Mouse (Mus musculus) embryonic facial prominence, embryonic 12.5 days (tissue): ENCODE results near the gene Twf1. TPM values are rescaled to one million over a fixed set of nuclear protein-coding genes. Genes with fewer than 3 reads are reported as not detected.

ENCODE experiments used
- ATAC-seq: fragments of 200-750 bp; cut with Nextera tagmentation; 2 replicates; pipeline ENCODE4 v1.8.0; 2017; ENCODE audit not compliant: insufficient number of reproducible peaks, insufficient read depth, low FRiP score, low TSS enrichment
- H3K27ac ChIP-seq: fragments of 300-500 bp; sonication (generic); 2 replicates; pipeline ENCODE4 v1.5.1; 2016; ENCODE audit warnings: mild to moderate bottlenecking
- H3K27me3 ChIP-seq: fragments of 300-500 bp; sonication (generic); 2 replicates; pipeline ENCODE4 v1.6.1; 2016; ENCODE audit warnings: mild to moderate bottlenecking, moderate library complexity
- H3K36me3 ChIP-seq: fragments of 300-500 bp; sonication (generic); 2 replicates; pipeline ENCODE4 v1.6.1; 2016; ENCODE audit warnings: mild to moderate bottlenecking
- H3K4me1 ChIP-seq: fragments of 300-500 bp; sonication (generic); 2 replicates; pipeline ENCODE4 v1.6.1; 2016
- H3K4me2 ChIP-seq: fragments of 300-500 bp; sonication (generic); replicated peaks from 2 replicates; pipeline ENCODE4 v1.6.1; 2016; ENCODE audit warnings: mild to moderate bottlenecking, moderate library complexity
- H3K4me3 ChIP-seq: fragments of 300-500 bp; sonication (generic); 2 replicates; pipeline ENCODE4 v1.5.1; 2016; ENCODE audit warnings: mild to moderate bottlenecking
- H3K9ac ChIP-seq: fragments of 300-500 bp; sonication (generic); 2 replicates; pipeline ENCODE4 v1.6.1; 2016; ENCODE audit warnings: mild to moderate bottlenecking, moderate library complexity
- H3K9me3 ChIP-seq: fragments of 300-500 bp; sonication (generic); 2 replicates; pipeline ENCODE4 v1.6.1; 2016; ENCODE audit warnings: mild to moderate bottlenecking, moderate library complexity
- WGBS: fragments of 180-500 bp; shearing (Covaris S2); methylation state at CpG from one replicate; pipeline ENCODE4 v1.1.7; 2016; 5-methylcytosine and 5-hydroxymethylcytosine counted together
- polyA plus RNA-seq: library from polyadenylated mRNA; unstranded; fragments of >200 nt; fragmentation: Nextera tagmentation; extraction: Ambion mirVana; gene quantifications from 2 replicates; pipeline ENCODE4 v1.2.1, GENCODE M21; 2016

The Twf1 gene
- polyA plus RNA-seq, 1 experiment from 2014 or later = 67.7 TPM

GRCm38 (mm10) chr15:94568496-94569182 is 21.1 kb downstream of the Twf1 start:
- H3K4me3 ChIP-seq = no peak overlapping the region
- no peaks in the 10 kb centered on the region for H3K27me3 ChIP-seq
- 87% methylated on average over 10 of the region's 10 CpGs for WGBS
- no peaks in the 10 kb centered on the region for H3K36me3 ChIP-seq
- H3K4me1 ChIP-seq = no peaks in the 10 kb centered on the region
- no peaks in the 10 kb centered on the region for H3K9me3 ChIP-seq
- ATAC-seq = no peak
- H3K9ac ChIP-seq = no peak overlapping the region
- no peak overlapping the region for H3K27ac ChIP-seq
- no peak overlapping the region for H3K4me2 ChIP-seq

- H3K9me3 ChIP-seq = no peaks in the 10 kb centered on the region
- no peaks in the 10 kb centered on the region for H3K27me3 ChIP-seq
- H3K4me3 ChIP-seq = no peak overlapping the region
- H3K27ac ChIP-seq = no peak overlapping the region
- ATAC-seq = no peak
- 86% methylated on average over 9 of the region's 9 CpGs for WGBS
- H3K4me2 ChIP-seq = no peak overlapping the region
- no peak overlapping the region for H3K9ac ChIP-seq
- H3K4me1 ChIP-seq = no peaks in the 10 kb centered on the region
- H3K36me3 ChIP-seq = no peaks in the 10 kb centered on the region
These were observed 23.8 kb downstream of the Twf1 start for GRCm38 (mm10) chr15:94565854-94566253.

DNA sequence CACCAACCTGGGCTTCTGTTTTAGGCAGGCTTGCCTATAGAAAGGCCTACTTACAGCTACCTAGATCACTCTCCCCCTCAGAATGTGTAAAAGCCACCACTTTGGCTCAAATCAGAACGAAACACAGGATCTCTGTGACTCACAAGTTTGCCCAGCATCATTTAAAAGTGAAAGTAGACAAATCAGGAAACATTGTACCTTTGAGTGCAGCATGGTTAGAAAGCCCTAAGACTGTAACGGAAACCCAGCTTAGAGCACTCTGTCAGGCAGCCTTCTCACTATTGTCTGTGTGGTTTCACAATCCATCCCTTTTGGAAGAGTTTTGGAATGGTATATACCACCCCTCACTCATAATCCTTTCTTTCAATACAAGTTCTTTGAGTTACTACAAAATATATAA is 24.8 kb downstream of the Twf1 start:
- Histone ChIP-seq H3K36me3 (no peaks in the 10 kb centered on the region), H3K9ac (no peak overlapping the region), H3K4me3 (no peak overlapping the region), H3K4me2 (no peak overlapping the region), H3K4me1 (no peaks in the 10 kb centered on the region), H3K27me3 (no peaks in the 10 kb centered on the region), H3K27ac (no peak overlapping the region), H3K9me3 (no peaks in the 10 kb centered on the region)
- ATAC-seq = no peak
- WGBS = 81% methylated on average over 2 of the region's 2 CpGs

DNA sequence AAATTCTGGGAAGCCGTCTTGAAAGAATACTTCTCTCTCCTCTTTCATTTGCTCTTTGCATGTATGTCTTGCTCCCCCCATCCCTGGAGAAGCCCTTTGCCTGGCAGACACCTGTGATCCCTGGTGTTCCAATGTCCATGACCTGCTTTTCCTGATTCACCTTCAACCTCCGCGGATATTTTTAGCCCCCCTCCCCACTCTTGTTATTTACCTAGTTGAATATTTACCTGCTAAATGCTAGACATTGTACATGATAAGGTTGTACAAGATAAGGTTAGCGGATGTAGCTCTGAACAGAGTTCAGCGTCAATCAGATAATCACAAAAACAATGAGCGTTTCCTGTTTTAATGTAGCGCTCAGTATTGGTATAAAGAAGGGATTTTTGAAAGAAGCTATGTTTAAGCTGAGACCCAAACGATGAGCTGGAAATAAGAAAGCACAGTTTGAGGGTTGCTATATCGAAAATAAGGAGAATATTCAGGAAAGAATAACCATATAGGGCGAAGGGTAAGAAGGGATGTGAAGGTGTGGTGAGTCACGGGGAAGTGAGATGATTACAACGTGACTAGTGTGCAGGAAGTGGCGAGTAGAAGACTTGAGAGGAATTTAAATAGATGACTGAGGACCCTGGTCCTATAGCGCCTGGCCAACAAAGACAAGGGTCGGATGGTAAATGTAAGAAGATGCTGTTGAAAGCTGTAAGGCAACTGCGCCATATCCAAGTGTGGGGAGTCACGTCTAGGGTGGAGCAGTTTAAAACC is 30.6 kb downstream of the Twf1 start:
- no peak overlapping the region for H3K27ac ChIP-seq
- ATAC-seq = no peak
- H3K9me3 ChIP-seq = no peaks in the 10 kb centered on the region
- H3K4me3 ChIP-seq = no peak overlapping the region
- no peak overlapping the region for H3K9ac ChIP-seq
- H3K27me3 ChIP-seq = no peaks in the 10 kb centered on the region
- no peaks in the 10 kb centered on the region for H3K4me1 ChIP-seq
- no peaks in the 10 kb centered on the region for H3K36me3 ChIP-seq
- 84% methylated on average over 17 of the region's 17 CpGs for WGBS
- no peak overlapping the region for H3K4me2 ChIP-seq

DNA sequence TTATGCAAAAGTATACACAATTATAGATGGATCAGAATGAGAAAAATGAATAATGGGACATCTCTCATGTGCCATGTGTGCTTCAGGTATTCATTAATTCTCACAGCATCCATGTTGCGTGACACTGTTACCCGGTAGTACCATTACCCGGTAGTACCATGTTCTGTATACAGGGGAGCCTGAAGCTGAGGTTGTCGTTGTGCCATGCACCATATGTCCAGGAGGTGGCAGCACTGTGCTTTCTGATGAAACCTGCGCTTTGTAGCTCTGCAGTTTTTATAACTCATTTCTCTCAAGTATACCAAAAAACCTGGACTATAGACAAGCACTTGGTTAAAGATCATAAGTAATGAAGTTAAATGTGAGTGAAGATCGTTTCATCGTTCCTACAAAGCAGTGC is 32.2 kb downstream of the Twf1 start:
- Histone ChIP-seq H3K4me1 (no peaks in the 10 kb centered on the region), H3K9ac (no peak overlapping the region), H3K36me3 (no peaks in the 10 kb centered on the region), H3K9me3 (no peaks in the 10 kb centered on the region), H3K4me3 (no peak overlapping the region), H3K27ac (no peak overlapping the region), H3K4me2 (no peak overlapping the region), H3K27me3 (no peaks in the 10 kb centered on the region)
- ATAC-seq = no peak
- 17% methylated on average over 7 of the region's 7 CpGs for WGBS

- no peak overlapping the region for H3K9ac ChIP-seq
- 94% methylated on average over 9 of the region's 9 CpGs for WGBS
- H3K27ac ChIP-seq = no peak overlapping the region
- H3K36me3 ChIP-seq = no peaks in the 10 kb centered on the region
- H3K4me2 ChIP-seq = no peak overlapping the region
- ATAC-seq = no peak
- no peaks in the 10 kb centered on the region for H3K27me3 ChIP-seq
- H3K4me3 ChIP-seq = no peak overlapping the region
- 0 out of 2 replicates have a peak, but pooled peaks cover 4% of the 10 kb centered on the region for H3K9me3 ChIP-seq
- H3K4me1 ChIP-seq = no peaks in the 10 kb centered on the region
These were observed 36.2 kb downstream of the Twf1 start for GRCm38 (mm10) chr15:94553536-94553935.

GRCm38 (mm10) chr15:94544844-94545243 is 44.8 kb downstream of the Twf1 start:
- Histone ChIP-seq H3K4me3 (no peak overlapping the region), H3K27me3 (no peaks in the 10 kb centered on the region), H3K27ac (no peak overlapping the region), H3K4me2 (no peak overlapping the region), H3K4me1 (peaks cover 5% of the 10 kb centered on the region; the same call in 1 of the 2 replicates), H3K9me3 (no peaks in the 10 kb centered on the region), H3K36me3 (no peaks in the 10 kb centered on the region), H3K9ac (no peak overlapping the region)
- no peak for ATAC-seq
- WGBS = 92% methylated on average over 4 of the region's 4 CpGs

DNA sequence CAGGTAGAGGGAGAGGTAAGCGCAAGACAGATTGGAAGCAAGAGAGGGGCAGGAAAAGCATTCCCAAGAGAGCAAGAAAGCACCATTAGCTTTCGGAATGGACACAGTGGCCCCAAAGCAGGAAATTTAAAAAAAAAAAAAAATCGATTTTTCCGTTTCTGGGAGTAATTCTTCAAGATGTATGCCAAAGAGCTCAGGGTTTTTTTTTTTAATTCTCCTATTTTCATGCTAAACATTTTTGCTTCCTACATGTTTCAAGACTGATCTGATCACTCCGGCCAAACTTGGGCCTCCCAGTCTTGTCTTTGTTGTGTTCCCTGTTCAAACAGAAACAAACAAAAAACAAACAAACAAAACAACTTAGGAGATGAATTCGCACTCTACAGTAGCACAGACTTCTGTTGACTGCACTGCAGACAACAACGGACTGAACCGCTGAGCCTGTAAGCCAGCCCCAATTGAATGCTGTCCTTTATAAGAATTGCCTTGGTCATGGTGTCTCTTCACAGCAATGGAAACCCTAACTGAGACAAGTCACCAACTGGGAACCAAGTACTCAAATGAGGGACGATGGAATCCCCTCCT is 45.5 kb downstream of the Twf1 start:
- Histone ChIP-seq H3K27ac (no peak overlapping the region), H3K4me2 (peak overlapping the region; percentile 72), H3K9ac (peak overlapping the region; percentile 65), H3K36me3 (no peaks in the 10 kb centered on the region), H3K9me3 (no peaks in the 10 kb centered on the region), H3K27me3 (no peaks in the 10 kb centered on the region), H3K4me1 (peaks cover 5% of the 10 kb centered on the region; the same call in 1 of the 2 replicates), H3K4me3 (peak overlapping the region; percentile 73)
- ATAC-seq = no peak
- WGBS = 39% methylated on average over 9 of the region's 9 CpGs

GRCm38 (mm10) chr15:94543409-94544051 is 46.2 kb downstream of the Twf1 start, which contains the start of the genes Pus7l and Irak4:
Gene Pus7l, minus strand, starts transcription at chr15:94543547.
Gene Irak4, plus strand, starts transcription at chr15:94543643.
- Histone ChIP-seq H3K9ac (peak within 1 kb of the TSS; percentile 65), H3K27me3 (no peaks in the 10 kb centered on the region), H3K36me3 (no peaks in the 10 kb centered on the region), H3K4me3 (peak within 1 kb of the TSS; percentile 73), H3K27ac (0 out of 2 replicates have a peak within 1 kb of the TSS, but pooled peaks have one; percentile 24), H3K9me3 (no peaks in the 10 kb centered on the region), H3K4me1 (peaks cover 5% of the 10 kb centered on the region; the same call in 1 of the 2 replicates), H3K4me2 (peak within 1 kb of the TSS; percentile 72)
- WGBS = 0% methylated on average over 45 of the region's 45 CpGs
- peak; percentile 95 for ATAC-seq

- Histone ChIP-seq H3K9me3 (no peaks in the 10 kb centered on the region), H3K27me3 (no peaks in the 10 kb centered on the region), H3K4me2 (peak overlapping the region; percentile 72), H3K27ac (no peak overlapping the region), H3K4me1 (peaks cover 5% of the 10 kb centered on the region; the same call in 1 of the 2 replicates), H3K4me3 (peak overlapping the region; percentile 73), H3K36me3 (no peaks in the 10 kb centered on the region), H3K9ac (peak overlapping the region; percentile 65)
- ATAC-seq = peak; percentile 78
- WGBS = 12% methylated on average over 22 of the region's 22 CpGs
These were observed 46.9 kb downstream of the Twf1 start for GRCm38 (mm10) chr15:94542567-94543408.

GRCm38 (mm10) chr15:94539296-94539695 is 50.4 kb downstream of the Twf1 start:
- Histone ChIP-seq H3K4me1 (peaks cover 5% of the 10 kb centered on the region; the same call in 1 of the 2 replicates), H3K27ac (no peak overlapping the region), H3K9me3 (no peaks in the 10 kb centered on the region), H3K9ac (no peak overlapping the region), H3K4me3 (no peak overlapping the region), H3K27me3 (no peaks in the 10 kb centered on the region), H3K4me2 (no peak overlapping the region), H3K36me3 (no peaks in the 10 kb centered on the region)
- ATAC-seq = no peak
- 84% methylated on average over 3 of the region's 3 CpGs for WGBS
